ENCODE assay signal across 19 mouse cellular contexts in the genomic region with DNA sequence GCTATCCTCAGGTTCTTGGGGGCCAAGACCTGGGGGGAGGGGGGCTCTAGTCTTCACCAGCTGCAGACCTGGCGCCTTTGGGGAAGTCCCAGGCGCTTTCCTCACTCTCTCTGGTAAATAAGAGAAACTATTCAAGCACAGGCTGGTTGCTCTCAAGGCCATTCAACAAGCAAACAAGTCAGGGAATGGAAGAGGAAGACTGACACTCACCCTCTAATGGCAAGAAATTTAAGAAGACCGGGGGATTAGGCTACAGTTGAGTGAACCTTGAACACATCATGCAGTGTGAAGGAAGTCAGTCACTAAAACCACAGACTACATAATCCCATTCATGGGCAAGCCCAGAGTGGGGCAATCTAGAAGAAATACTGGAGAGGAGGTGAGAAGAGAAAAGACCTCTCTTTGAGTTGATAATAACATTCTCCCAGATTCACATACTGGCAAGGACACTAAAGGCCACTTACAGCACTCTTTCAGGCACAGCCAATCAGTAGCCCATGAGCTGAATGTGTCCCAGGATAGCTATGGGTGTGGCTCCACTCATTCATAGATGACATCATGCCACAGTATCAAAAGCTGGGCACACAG. TPM values are rescaled to one million over a fixed set of nuclear protein-coding genes. Genes with fewer than 3 reads are reported as not detected.
DNase-seq lines count a peak whose midpoint lies in the region; ATAC-seq lines count a peak whose summit lies in the region.
"Had no signal": no experiment of that assay in that cellular context is flagged by ENCODE, and none has a peak within 500 bp of the region (broad histone marks: within the 10 kb centered on the region; RNA-seq: fewer than 3 reads in every experiment).

No protein-coding gene starts in this region.

- H3K27me3 ChIP-seq in liver, embryonic 13.5 days: peaks cover 21% of the 10 kb centered on the region

- DNase-seq in spleen, postnatal 36 days (ENCODE audit: low spot score in 2 of 2): peak; percentile 42 to 55
- no peak for DNase-seq in spleen, postnatal 10 days (ENCODE audit: low spot score in 2 of 2)
- no peak for DNase-seq in liver, embryonic 13.5 days
- no peak for DNase-seq in adipocyte (ENCODE audit: low spot score)
- no peak for DNase-seq in heart, postnatal 4 days
- DNase-seq in layer of hippocampus, adult 9-11 months: no peak
- DNase-seq: cerebellum, adult 18-20 months; cerebellum, postnatal 36 days; gastrocnemius, postnatal 36 days; kidney, adult 2 months; kidney, postnatal 36 days; lung, postnatal 36 days; midbrain, embryonic 14.5 days; right cerebral cortex, postnatal 14 days had no signal

- ATAC-seq in liver, embryonic 13.5 days (ENCODE audit: low read depth): no peak
- peak; percentile 37 for ATAC-seq in monocyte, adult 5-6 weeks (replicated peaks; ENCODE audit: insufficient number of reproducible peaks, low FRiP score, low TSS enrichment, poor library complexity, severe bottlenecking)
- ATAC-seq: CD4-positive, CD25-positive, alpha-beta regulatory T cell, adult 4 months; forebrain, embryonic 13.5 days; hindbrain, embryonic 16.5 days had no signal

- H3K4me2 ChIP-seq in liver, embryonic 13.5 days: no peak overlapping the region
- H3K4me2 ChIP-seq: forebrain, embryonic 13.5 days had no signal

- peaks cover 31% of the 10 kb centered on the region for H3K4me1 ChIP-seq in liver, embryonic 13.5 days (replicated peaks)

- no peaks in the 10 kb centered on the region for H3K9me3 ChIP-seq in liver, embryonic 13.5 days (replicated peaks)
- H3K9me3 ChIP-seq: forebrain, embryonic 13.5 days; heart, embryonic 10.5 days had no signal

- no peak overlapping the region for H3K4me3 ChIP-seq in liver, embryonic 13.5 days (replicated peaks)
- H3K4me3 ChIP-seq: forebrain, embryonic 13.5 days; heart, embryonic 10.5 days had no signal

- H3K9ac ChIP-seq in liver, embryonic 13.5 days: no peak overlapping the region
- H3K9ac ChIP-seq: forebrain, embryonic 13.5 days had no signal

- H3K36me3 ChIP-seq in liver, embryonic 13.5 days: no peaks in the 10 kb centered on the region
- H3K36me3 ChIP-seq: heart, embryonic 10.5 days had no signal

- 36% methylated on average over 3 of the region's 3 CpGs for WGBS in liver, embryonic 13.5 days (ENCODE audit: insufficient replicate concordance)

- H3K27ac ChIP-seq in liver, embryonic 13.5 days: peak overlapping the region; percentile 55
- H3K27ac ChIP-seq: forebrain, embryonic 13.5 days; heart, embryonic 10.5 days had no signal

RNA-seq across cellular contexts. Expression of gene Pik3ap1, which starts 2.4 kb away (rescaled TPM):
- 5.3 and 6.7 TPM in 2 replicates for polyA plus RNA-seq in liver, embryonic 13.5 days (2015; fragmentation: Nextera tagmentation; extraction: Ambion mirVana)
- total RNA-seq in monocyte, adult 5-6 weeks (2017): 216 to 241 TPM (median 224 TPM) in 3 replicates
- total RNA-seq in heart, postnatal 4 days (2021): 1 to 10 TPM in 1 of 2 experiments, under 1 TPM in 1; 0.95 to 1.2 TPM

Comparison
In these comparisons a context has a peak if more than half of its experiments do, and no peak if none do; other contexts are left out.
1. DNase-seq: peak in spleen, postnatal 36 days (2 of 2); none in spleen, postnatal 10 days (0 of 2), liver, embryonic 13.5 days (single experiment), adipocyte (single experiment), heart, postnatal 4 days (single experiment) and layer of hippocampus, adult 9-11 months (single experiment).
2. RNA of gene Pik3ap1, which starts 2.4 kb away (total RNA-seq): 216 to 241 TPM in monocyte, adult 5-6 weeks; 0.95 to 1.2 TPM in heart, postnatal 4 days; every median in the first group is over 10 times any median in the second.